Mouse (Mus musculus) erythroblast, embryonic 14.5 days (primary cell): Measurements from ENCODE around the gene Pex14. TPM values are rescaled to one million over a fixed set of nuclear protein-coding genes. Genes with fewer than 3 reads are reported as not detected.

Source experiments
- H3K27me3 ChIP-seq: 2 replicates; pipeline ENCODE4 v1.6.1; 2012; ENCODE audit warnings: inconsistent platforms; ENCODE audit not compliant: control insufficient read depth
- H3K36me3 ChIP-seq: 2 replicates; pipeline ENCODE4 v1.6.1; 2012; ENCODE audit warnings: mild to moderate bottlenecking, inconsistent platforms; ENCODE audit not compliant: control insufficient read depth
- H3K4me1 ChIP-seq: 2 replicates; pipeline ENCODE4 v1.6.1; 2012; ENCODE audit warnings: inconsistent platforms; ENCODE audit not compliant: control insufficient read depth
- H3K4me3 ChIP-seq: replicated peaks from 2 replicates; pipeline ENCODE3; 2012; ENCODE audit warnings: moderate library complexity, mild to moderate bottlenecking, inconsistent platforms
- H3K9me3 ChIP-seq: 2 replicates; pipeline ENCODE4 v1.6.1; 2012; ENCODE audit warnings: low read length, inconsistent platforms, mixed read lengths; ENCODE audit not compliant: control insufficient read depth
- GATA1 ChIP-seq: IDR thresholded peaks from 2 replicates; pipeline ENCODE4 v1.6.1; 2012; ENCODE audit warnings: low read length, inconsistent platforms, mixed read lengths
- TAL1 ChIP-seq: IDR thresholded peaks from 3 replicates; pipeline ENCODE4 v1.6.1; 2012; ENCODE audit warnings: low read length, inconsistent platforms, mixed read lengths
- polyA plus RNA-seq: library from polyadenylated mRNA; stranded (reverse); fragments of >175 nt; gene quantifications from 2 replicates; pipeline ENCODE4 v1.2.3, GENCODE M21; 2012

Pex14 gene
- polyA plus RNA-seq, 1 experiment = 2.0 TPM

DNA sequence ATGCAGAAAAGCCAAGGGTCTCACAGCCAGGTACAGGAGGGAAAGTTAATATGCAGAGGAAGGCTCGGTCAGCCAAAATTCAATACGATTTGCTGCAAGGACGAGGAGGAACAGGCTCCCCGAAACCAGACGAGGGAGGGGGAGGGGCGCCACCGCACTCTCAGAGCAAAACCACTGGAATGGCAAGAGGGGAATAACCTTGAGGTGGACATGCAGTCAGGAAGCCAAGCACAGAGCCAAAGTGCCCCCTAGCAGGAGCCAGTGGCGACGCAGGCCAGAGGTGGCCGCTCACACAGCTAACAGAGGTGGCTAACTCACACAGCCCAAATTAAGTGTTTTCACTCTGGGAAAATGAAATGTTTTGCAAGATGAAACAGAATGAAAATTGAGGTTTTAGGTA, 52.3 kb downstream of the Pex14 start:
- Histone ChIP-seq H3K36me3 (no peaks in the 10 kb centered on the region), H3K4me1 (peaks cover 10% of the 10 kb centered on the region)
- TF ChIP-seq TAL1 = no peak
- no peak for TF ChIP-seq GATA1

GRCm38 (mm10) chr4:149045885-149046284, 53.8 kb downstream of the Pex14 start:
- Histone ChIP-seq H3K4me1 (peaks cover 10% of the 10 kb centered on the region), H3K27me3 (peaks cover 2% of the 10 kb centered on the region; the same call in 1 of the 2 replicates)
- TF ChIP-seq TAL1 (no peak), GATA1 (no peak)

More for the DNA sequence above, 52.3 kb downstream of the Pex14 start:
- H3K4me3 ChIP-seq = no peak overlapping the region
- H3K27me3 ChIP-seq = peaks cover 2% of the 10 kb centered on the region; the same call in 1 of the 2 replicates
- H3K9me3 ChIP-seq = no peaks in the 10 kb centered on the region

DNA sequence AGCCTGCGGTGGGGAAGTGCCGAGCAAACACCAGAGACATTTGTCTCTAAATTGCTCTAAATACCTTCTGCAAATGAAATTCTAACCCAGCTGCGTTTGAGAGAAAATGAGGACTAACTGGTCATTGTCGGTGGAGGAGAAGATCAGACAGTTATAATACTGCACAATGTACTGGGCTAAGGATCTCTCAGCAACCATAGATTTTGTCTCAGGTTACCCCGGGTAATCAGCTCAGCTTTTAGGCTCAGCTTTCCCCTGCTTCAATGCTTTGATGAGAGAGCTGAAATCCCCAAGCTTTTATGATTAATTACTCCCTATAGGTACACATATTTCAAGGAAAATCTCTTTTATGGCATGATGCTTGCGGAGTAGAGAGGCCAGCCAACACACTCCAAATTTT, 59.4 kb downstream of the Pex14 start:
- H3K36me3 ChIP-seq = peaks cover 21% of the 10 kb centered on the region
- no peak for TF ChIP-seq GATA1
- no peak for TF ChIP-seq TAL1
- no peaks in the 10 kb centered on the region for H3K9me3 ChIP-seq

More at GRCm38 (mm10) chr4:149045885-149046284, 53.8 kb downstream of the Pex14 start:
- H3K4me3 ChIP-seq = no peak overlapping the region
- H3K36me3 ChIP-seq = peaks cover 5% of the 10 kb centered on the region
- no peaks in the 10 kb centered on the region for H3K9me3 ChIP-seq

GRCm38 (mm10) chr4:149037706-149038105, 62.0 kb downstream of the Pex14 start:
- Histone ChIP-seq H3K9me3 (no peaks in the 10 kb centered on the region), H3K4me1 (no peaks in the 10 kb centered on the region), H3K27me3 (no peaks in the 10 kb centered on the region), H3K36me3 (peaks cover 23% of the 10 kb centered on the region), H3K4me3 (no peak overlapping the region)
- TF ChIP-seq GATA1 = no peak
- no peak for TF ChIP-seq TAL1

More for the DNA sequence above, 59.4 kb downstream of the Pex14 start:
- Histone ChIP-seq H3K27me3 (no peaks in the 10 kb centered on the region), H3K4me1 (no peaks in the 10 kb centered on the region), H3K4me3 (no peak overlapping the region)

GRCm38 (mm10) chr4:149036592-149036991, 63.1 kb downstream of the Pex14 start:
- Histone ChIP-seq H3K27me3 (no peaks in the 10 kb centered on the region), H3K36me3 (peaks cover 23% of the 10 kb centered on the region), H3K9me3 (no peaks in the 10 kb centered on the region), H3K4me1 (no peaks in the 10 kb centered on the region), H3K4me3 (no peak overlapping the region)
- TF ChIP-seq TAL1 (no peak), GATA1 (no peak)

DNA sequence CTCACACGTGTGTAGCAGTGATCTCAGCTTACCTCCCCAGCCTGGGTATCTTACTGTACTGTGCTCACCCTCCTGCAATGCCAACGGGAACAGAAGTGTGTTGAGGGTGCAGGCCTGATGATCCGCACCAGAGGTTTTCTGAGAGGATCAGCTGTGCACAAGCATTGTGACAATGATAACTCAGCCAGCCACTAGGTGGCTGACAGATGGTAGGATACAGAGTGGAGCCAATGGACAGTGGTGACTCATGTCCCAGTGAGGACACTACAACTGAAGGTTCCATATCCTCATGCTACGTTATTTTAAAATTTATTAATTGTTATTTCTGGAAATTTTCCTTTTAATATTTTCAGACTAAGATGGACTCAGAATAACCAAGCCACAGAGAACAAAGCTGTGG, 68.2 kb downstream of the Pex14 start:
- H3K36me3 ChIP-seq = peaks cover 15% of the 10 kb centered on the region
- TF ChIP-seq TAL1 = no peak
- no peak for TF ChIP-seq GATA1
- H3K4me3 ChIP-seq = no peak overlapping the region
- no peaks in the 10 kb centered on the region for H3K27me3 ChIP-seq
- no peaks in the 10 kb centered on the region for H3K9me3 ChIP-seq
- H3K4me1 ChIP-seq = no peaks in the 10 kb centered on the region

- Histone ChIP-seq H3K9me3 (no peaks in the 10 kb centered on the region), H3K4me1 (no peaks in the 10 kb centered on the region), H3K4me3 (no peak overlapping the region), H3K36me3 (peaks cover 8% of the 10 kb centered on the region), H3K27me3 (no peaks in the 10 kb centered on the region)
- no peak for TF ChIP-seq TAL1
- TF ChIP-seq GATA1 = no peak
Measured at GRCm38 (mm10) chr4:149027571-149027970, 72.1 kb downstream of the Pex14 start.

GRCm38 (mm10) chr4:149025242-149025641, 74.4 kb downstream of the Pex14 start:
- TF ChIP-seq GATA1 (no peak), TAL1 (no peak)
- no peaks in the 10 kb centered on the region; the same call in 1 of the 2 replicates for H3K36me3 ChIP-seq
- H3K4me3 ChIP-seq = no peak overlapping the region
- no peaks in the 10 kb centered on the region for H3K4me1 ChIP-seq
- no peaks in the 10 kb centered on the region for H3K9me3 ChIP-seq
- no peaks in the 10 kb centered on the region for H3K27me3 ChIP-seq

GRCm38 (mm10) chr4:149021021-149021420, 78.7 kb downstream of the Pex14 start:
- H3K36me3 ChIP-seq = no peaks in the 10 kb centered on the region; the same call in none of the 2 replicates
- H3K4me1 ChIP-seq = no peaks in the 10 kb centered on the region
- no peaks in the 10 kb centered on the region for H3K27me3 ChIP-seq
- H3K4me3 ChIP-seq = no peak overlapping the region
- no peak for TF ChIP-seq TAL1
- TF ChIP-seq GATA1 = no peak
- no peaks in the 10 kb centered on the region for H3K9me3 ChIP-seq

DNA sequence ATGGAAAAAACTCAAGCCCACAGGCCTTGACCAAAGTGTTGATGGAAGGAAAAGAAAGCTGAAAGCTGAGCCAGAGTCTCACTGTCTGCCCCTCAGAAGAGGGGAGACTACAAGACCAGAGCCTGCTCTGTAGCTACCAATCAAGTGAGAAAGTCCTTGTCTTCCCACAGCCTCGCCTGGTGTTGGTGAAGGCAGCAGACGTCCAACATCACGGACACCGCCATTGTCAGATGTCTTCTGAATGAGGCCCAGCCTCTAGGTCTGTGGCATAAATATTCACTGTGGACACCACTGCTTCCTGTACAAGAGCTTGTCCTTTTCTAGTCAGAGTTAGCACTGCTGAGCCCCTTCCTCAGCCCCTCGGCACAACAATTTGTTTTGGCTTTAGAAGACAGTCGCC, 80.2 kb downstream of the Pex14 start:
- Histone ChIP-seq H3K4me3 (no peak overlapping the region), H3K27me3 (no peaks in the 10 kb centered on the region), H3K9me3 (no peaks in the 10 kb centered on the region), H3K4me1 (no peaks in the 10 kb centered on the region), H3K36me3 (no peaks in the 10 kb centered on the region; the same call in none of the 2 replicates)
- TF ChIP-seq TAL1 (no peak), GATA1 (no peak)
